Mouse (Mus musculus) liver, embryonic 11.5 days (tissue): ENCODE data around the gene Nos1ap. TPM values are rescaled to one million over a fixed set of nuclear protein-coding genes. Genes with fewer than 3 reads are reported as not detected.

Experiments
- ATAC-seq: fragments of 200-750 bp; cut with Nextera tagmentation; replicated peaks from 2 replicates; pipeline ENCODE4 v1.8.0; 2017; ENCODE audit warnings: moderate number of reproducible peaks, mild to moderate bottlenecking, moderate TSS enrichment, moderate library complexity; ENCODE audit not compliant: low FRiP score
- DNase-seq: peaks from one replicate; pipeline ENCODE4 v3.0.0-alpha.2; 2017; ENCODE audit warnings: low spot score
- H3K27ac ChIP-seq: fragments of 300-500 bp; sonication (generic); 2 replicates; pipeline ENCODE4 v1.5.1; 2014; ENCODE audit warnings: mild to moderate bottlenecking, low read depth, low read length, control low read depth
- H3K27me3 ChIP-seq: fragments of 300-500 bp; sonication (generic); replicated peaks from 2 replicates; pipeline ENCODE4 v1.6.1; 2014; ENCODE audit warnings: low read length, mixed read lengths; ENCODE audit not compliant: control insufficient read depth, insufficient read depth
- H3K36me3 ChIP-seq: fragments of 300-500 bp; sonication (generic); 2 replicates; pipeline ENCODE4 v1.6.1; 2014; ENCODE audit warnings: mild to moderate bottlenecking, low read length, moderate library complexity, mixed read lengths; ENCODE audit not compliant: control insufficient read depth, insufficient read depth
- H3K4me1 ChIP-seq: fragments of 300-500 bp; sonication (generic); replicated peaks from 2 replicates; pipeline ENCODE4 v1.6.1; 2014; ENCODE audit warnings: low read length, mixed read lengths; ENCODE audit not compliant: control insufficient read depth, insufficient read depth
- H3K4me2 ChIP-seq: fragments of 300-500 bp; sonication (generic); 2 replicates; pipeline ENCODE4 v1.6.1; 2014; ENCODE audit warnings: mild to moderate bottlenecking, control low read depth, moderate library complexity
- H3K4me3 ChIP-seq: fragments of 300-500 bp; sonication (generic); 2 replicates; pipeline ENCODE4 v1.5.1; 2014; ENCODE audit warnings: low read depth, low read length, control low read depth
- H3K9ac ChIP-seq: fragments of 300-500 bp; sonication (generic); 2 replicates; pipeline ENCODE4 v1.6.1; 2014; ENCODE audit warnings: low read depth, low read length, control low read depth
- H3K9me3 ChIP-seq: fragments of 300-500 bp; sonication (generic); 2 replicates; pipeline ENCODE4 v1.6.1; 2016; ENCODE audit warnings: low read length, inconsistent platforms, mixed read lengths; ENCODE audit not compliant: control insufficient read depth
- WGBS: fragments of 180-500 bp; shearing (Covaris S2); extraction: QIAGEN DNeasy Blood & Tissue Kit; methylation state at CpG from one replicate; pipeline ENCODE4 v1.1.7; 2014; 5-methylcytosine and 5-hydroxymethylcytosine counted together
- polyA plus RNA-seq: library from polyadenylated mRNA; unstranded; fragments of >200 nt; fragmentation: Nextera tagmentation; extraction: Ambion mirVana; gene quantifications from 2 replicates; pipeline ENCODE4 v1.2.1, GENCODE M21; 2014

The Nos1ap gene
- polyA plus RNA-seq, 1 experiment from 2014 or later = 8.8 TPM

DNA sequence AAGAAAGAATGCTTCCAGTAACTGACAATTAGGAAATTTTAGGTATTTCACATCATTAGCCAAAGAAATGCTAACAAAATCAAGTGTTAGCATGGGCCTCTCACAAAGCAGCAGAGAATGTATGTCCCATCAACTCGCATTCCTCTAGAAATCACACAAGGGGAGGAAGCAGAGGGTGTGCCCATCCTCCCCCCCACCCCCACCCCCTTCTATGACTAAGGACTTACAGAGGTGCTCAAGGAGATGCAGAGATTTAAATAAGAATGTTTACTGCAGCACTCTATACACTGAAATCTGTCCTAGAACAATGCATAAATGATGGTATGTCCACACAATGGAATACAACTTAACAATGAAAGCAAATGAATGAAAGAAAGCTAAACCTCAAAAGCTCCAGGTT lies 27.2 kb downstream of the Nos1ap start:
- H3K9me3 ChIP-seq = no peaks in the 10 kb centered on the region
- no peak overlapping the region for H3K27ac ChIP-seq
- H3K4me2 ChIP-seq = no peak overlapping the region
- WGBS = 61% methylated on average over 1 of the region's 1 CpGs
- no peaks in the 10 kb centered on the region; the same call in 1 of the 2 replicates for H3K36me3 ChIP-seq
- no peak for DNase-seq
- no peak overlapping the region for H3K9ac ChIP-seq
- no peak for ATAC-seq
- H3K4me1 ChIP-seq = no peaks in the 10 kb centered on the region
- H3K4me3 ChIP-seq = no peak overlapping the region
- H3K27me3 ChIP-seq = no peaks in the 10 kb centered on the region

DNA sequence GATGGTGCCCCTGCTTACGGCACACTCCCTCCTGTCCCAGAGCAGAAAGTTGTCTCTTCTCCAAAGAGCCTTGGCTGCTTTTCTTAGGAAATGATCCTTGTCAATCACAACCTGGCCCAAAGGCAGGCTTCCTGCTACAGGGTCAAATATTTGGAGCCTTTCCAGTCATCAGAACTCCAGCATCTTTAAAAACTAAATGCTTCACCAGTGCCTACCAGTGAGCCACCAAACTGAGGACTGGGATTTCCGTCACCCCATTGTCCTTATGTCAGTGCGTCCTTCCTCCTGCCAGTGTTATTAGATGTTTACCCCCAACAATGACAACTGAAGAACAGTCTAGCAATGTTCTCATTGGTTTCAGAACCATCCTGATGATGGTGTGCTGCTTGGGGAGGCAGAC lies 28.9 kb downstream of the Nos1ap start:
- DNase-seq (no peak), ATAC-seq (no peak)

DNA sequence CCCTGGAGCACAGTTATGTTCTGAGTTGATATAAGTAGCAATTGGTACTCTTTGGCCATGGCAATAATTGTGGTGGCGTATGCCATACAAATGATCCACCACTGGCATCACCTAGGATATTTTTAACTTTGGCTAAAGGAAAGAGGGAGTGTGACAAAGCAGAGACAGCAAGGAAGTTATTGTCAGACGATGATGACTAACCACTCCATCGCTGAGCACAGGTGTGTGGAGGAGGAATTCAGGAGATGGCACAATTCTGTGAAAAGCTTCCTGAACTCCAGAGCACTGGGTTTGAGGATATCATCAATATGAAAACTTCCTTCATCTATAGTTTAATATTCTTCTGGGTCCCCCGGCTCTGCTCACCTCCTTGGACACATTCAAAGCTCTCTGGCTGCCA lies 31.7 kb downstream of the Nos1ap start:
- Histone ChIP-seq H3K4me2 (no peak overlapping the region), H3K9ac (no peak overlapping the region), H3K27ac (no peak overlapping the region), H3K4me3 (no peak overlapping the region), H3K4me1 (no peaks in the 10 kb centered on the region), H3K36me3 (no peaks in the 10 kb centered on the region), H3K9me3 (no peaks in the 10 kb centered on the region), H3K27me3 (no peaks in the 10 kb centered on the region)
- 88% methylated on average over 4 of the region's 4 CpGs for WGBS
- no peak for ATAC-seq
- DNase-seq = no peak

More for the DNA sequence above, 28.9 kb downstream of the Nos1ap start:
- H3K36me3 ChIP-seq = no peaks in the 10 kb centered on the region
- no peak overlapping the region for H3K9ac ChIP-seq
- H3K27ac ChIP-seq = no peak overlapping the region
- no peak overlapping the region for H3K4me3 ChIP-seq
- WGBS = 84% methylated on average over 3 of the region's 3 CpGs
- H3K27me3 ChIP-seq = no peaks in the 10 kb centered on the region
- no peaks in the 10 kb centered on the region for H3K4me1 ChIP-seq
- H3K4me2 ChIP-seq = no peak overlapping the region
- H3K9me3 ChIP-seq = no peaks in the 10 kb centered on the region

DNA sequence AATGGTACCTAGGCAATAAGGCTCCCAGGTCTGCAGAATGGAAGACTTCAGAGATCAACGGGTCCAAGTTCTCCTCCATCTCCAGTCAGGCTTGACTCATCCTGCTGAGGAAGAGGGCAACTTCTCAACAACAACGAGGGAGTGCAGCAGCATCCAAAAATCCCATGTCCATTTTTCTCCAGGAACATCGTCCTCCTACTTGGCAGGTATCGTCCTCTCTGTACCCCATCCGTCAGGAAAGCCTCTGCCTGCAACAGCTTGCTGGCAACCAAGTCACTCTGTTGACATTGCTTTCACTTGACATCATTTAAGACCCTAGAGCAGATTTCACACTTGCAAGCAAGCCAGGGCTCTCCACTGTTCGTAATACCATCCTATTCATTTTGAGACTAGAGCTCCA lies 33.0 kb downstream of the Nos1ap start:
- Histone ChIP-seq H3K4me2 (no peak overlapping the region), H3K9ac (no peak overlapping the region), H3K27ac (no peak overlapping the region), H3K27me3 (no peaks in the 10 kb centered on the region), H3K36me3 (no peaks in the 10 kb centered on the region), H3K9me3 (no peaks in the 10 kb centered on the region), H3K4me3 (no peak overlapping the region), H3K4me1 (no peaks in the 10 kb centered on the region)
- ATAC-seq (no peak), DNase-seq (no peak)
- 79% methylated on average over 6 of the region's 6 CpGs for WGBS

DNA sequence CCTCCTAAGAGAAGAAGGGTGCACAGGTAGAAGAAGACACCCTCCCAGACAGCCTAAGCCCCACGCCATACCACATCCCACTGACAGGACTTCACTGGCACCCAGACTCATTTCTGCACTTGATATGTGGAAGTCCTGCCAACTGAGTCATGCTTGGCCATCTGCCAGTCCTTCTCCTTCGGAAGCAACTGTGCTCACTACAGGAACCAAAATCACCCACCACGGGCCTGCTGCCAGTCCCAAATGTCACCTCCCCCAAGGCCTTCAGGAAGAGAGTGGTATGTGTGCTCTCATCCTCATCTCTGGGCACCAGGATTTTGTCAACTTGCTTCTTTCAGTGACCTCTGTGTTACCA lies 34.7 kb downstream of the Nos1ap start:
- no peak overlapping the region for H3K4me3 ChIP-seq
- H3K4me1 ChIP-seq = no peaks in the 10 kb centered on the region
- no peak overlapping the region for H3K9ac ChIP-seq
- H3K27me3 ChIP-seq = no peaks in the 10 kb centered on the region
- ATAC-seq (no peak), DNase-seq (no peak)
- H3K9me3 ChIP-seq = no peaks in the 10 kb centered on the region
- H3K36me3 ChIP-seq = no peaks in the 10 kb centered on the region
- no peak overlapping the region for H3K27ac ChIP-seq
- no peak overlapping the region for H3K4me2 ChIP-seq
- WGBS = 77% methylated on average over 3 of the region's 3 CpGs

DNA sequence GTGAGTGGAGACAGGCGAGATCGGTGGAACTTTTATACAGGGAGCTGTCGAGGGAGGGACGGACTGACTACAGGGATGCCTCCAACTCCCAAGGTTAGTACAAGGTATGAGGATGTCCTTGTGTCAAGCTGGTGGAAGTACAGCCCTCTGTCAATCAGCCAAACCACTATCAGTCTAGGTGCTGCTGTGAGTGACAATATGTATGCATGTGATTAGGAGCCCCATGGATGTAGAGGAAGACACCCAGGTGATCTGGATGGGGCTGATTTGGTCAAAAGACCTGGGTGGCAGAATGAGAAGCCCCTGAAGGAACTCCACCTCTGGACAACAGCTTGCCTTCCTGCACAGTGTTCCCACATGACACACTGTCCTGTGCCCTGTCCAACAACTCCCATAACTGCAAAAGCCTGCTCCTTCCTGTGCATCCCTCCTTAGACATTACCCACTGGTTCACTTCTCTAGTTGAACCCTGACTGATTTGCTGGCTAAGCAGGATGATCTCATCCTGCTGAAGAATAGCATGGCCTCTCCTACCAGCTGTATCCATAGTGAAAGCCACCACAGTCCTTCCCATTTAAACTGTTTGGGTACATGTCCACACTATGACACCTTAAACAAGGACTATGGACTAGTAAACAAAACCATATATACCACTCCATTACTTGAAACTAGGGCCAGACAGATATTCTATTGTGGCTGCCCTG lies 35.3 kb downstream of the Nos1ap start:
- Histone ChIP-seq H3K9ac (no peak overlapping the region), H3K9me3 (no peaks in the 10 kb centered on the region), H3K4me1 (no peaks in the 10 kb centered on the region), H3K4me3 (no peak overlapping the region), H3K27ac (no peak overlapping the region), H3K36me3 (no peaks in the 10 kb centered on the region), H3K4me2 (no peak overlapping the region), H3K27me3 (no peaks in the 10 kb centered on the region)
- no peak for ATAC-seq
- WGBS = 84% methylated on average over 4 of the region's 4 CpGs
- no peak for DNase-seq

- H3K4me1 ChIP-seq = no peaks in the 10 kb centered on the region
- DNase-seq (no peak), ATAC-seq (no peak)
- no peak overlapping the region for H3K27ac ChIP-seq
- WGBS = 44% methylated on average over 8 of the region's 8 CpGs
- no peak overlapping the region for H3K9ac ChIP-seq
- H3K9me3 ChIP-seq = no peaks in the 10 kb centered on the region
- no peaks in the 10 kb centered on the region for H3K36me3 ChIP-seq
- no peak overlapping the region for H3K4me2 ChIP-seq
- no peaks in the 10 kb centered on the region for H3K27me3 ChIP-seq
- no peak overlapping the region for H3K4me3 ChIP-seq
Observed at GRCm38 (mm10) chr1:170550649-170551440, 38.8 kb downstream of the Nos1ap start.

- H3K27me3 ChIP-seq = no peaks in the 10 kb centered on the region
- no peak overlapping the region for H3K4me2 ChIP-seq
- H3K4me1 ChIP-seq = no peaks in the 10 kb centered on the region
- WGBS = 75% methylated on average over 9 of the region's 9 CpGs
- no peak for DNase-seq
- H3K9me3 ChIP-seq = no peaks in the 10 kb centered on the region
- H3K9ac ChIP-seq = no peak overlapping the region
- ATAC-seq = no peak
- no peaks in the 10 kb centered on the region for H3K36me3 ChIP-seq
- H3K4me3 ChIP-seq = no peak overlapping the region
- H3K27ac ChIP-seq = no peak overlapping the region
Observed at GRCm38 (mm10) chr1:170549059-170549458, 40.6 kb downstream of the Nos1ap start.
